Mouse (Mus musculus) E14TG2a.4 (cell line): ENCODE data around the gene Suv39h2.

Experiments used
- H3K27me3 ChIP-seq: 2 replicates; pipeline ENCODE4 v1.6.1; 2014; ENCODE audit warnings: low read length, control low read depth; ENCODE audit not compliant: insufficient read depth
- H3K36me3 ChIP-seq: 2 replicates; pipeline ENCODE4 v1.6.1; 2014; ENCODE audit warnings: low read length, control low read depth; ENCODE audit not compliant: insufficient read depth
- H3K4me1 ChIP-seq: replicated peaks from 2 replicates; pipeline ENCODE4 v1.6.1; 2014; ENCODE audit warnings: low read depth, low read length, control low read depth
- H3K4me3 ChIP-seq: replicated peaks from 2 replicates; pipeline ENCODE4 v1.5.1; 2014; ENCODE audit warnings: mild to moderate bottlenecking, low read length
- H3K9me3 ChIP-seq: 2 replicates; pipeline ENCODE4 v1.6.1; 2014; ENCODE audit warnings: low read length, control low read depth
- CTCF ChIP-seq: conservative IDR thresholded peaks from 2 replicates; pipeline ENCODE4 v1.5.1; 2014; ENCODE audit warnings: low read length
- NANOG ChIP-seq: IDR thresholded peaks from 2 replicates; pipeline ENCODE4 v1.6.1; 2014; ENCODE audit warnings: borderline replicate concordance, low read length, mixed read lengths
- POU5F1 ChIP-seq: IDR thresholded peaks from 2 replicates; pipeline ENCODE4 v1.6.1; 2014; ENCODE audit warnings: low read length, borderline replicate concordance

Gene Suv39h2

DNA sequence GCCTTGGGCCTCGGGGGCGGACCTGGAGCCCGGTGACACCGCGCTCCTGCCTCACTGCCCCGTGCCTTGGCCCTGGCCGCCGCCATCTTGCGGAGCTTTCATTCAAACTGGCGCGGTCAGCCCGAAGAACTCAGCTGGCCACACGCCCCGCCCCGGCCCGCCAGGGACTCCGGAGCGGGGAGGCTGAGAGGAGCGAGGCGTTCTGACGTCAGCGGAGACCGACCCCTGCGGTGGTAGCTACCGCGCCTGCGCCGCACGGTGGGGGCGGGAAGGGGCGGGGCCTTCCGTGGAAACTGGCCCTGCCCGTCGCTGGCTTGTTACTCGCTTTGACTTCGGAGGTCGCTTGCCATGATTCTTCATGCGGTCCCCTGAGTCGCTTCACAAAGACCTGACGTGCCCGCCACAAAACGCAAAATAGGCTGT is at the start of gene Suv39h2:
Suv39h2 (minus strand) TSS at position 171 of the 423 bp plus-strand sequence.
- peaks cover 25% of the 10 kb centered on the region for H3K36me3 ChIP-seq
- TF ChIP-seq CTCF (no peak), NANOG (no peak)
- H3K4me3 ChIP-seq, result peak within 1 kb of the TSS; percentile 93
- H3K27me3 ChIP-seq, result peaks cover 9% of the 10 kb centered on the region
- peaks cover 21% of the 10 kb centered on the region for H3K4me1 ChIP-seq
- peaks cover 4% of the 10 kb centered on the region; the same call in 1 of the 2 replicates for H3K9me3 ChIP-seq

DNA sequence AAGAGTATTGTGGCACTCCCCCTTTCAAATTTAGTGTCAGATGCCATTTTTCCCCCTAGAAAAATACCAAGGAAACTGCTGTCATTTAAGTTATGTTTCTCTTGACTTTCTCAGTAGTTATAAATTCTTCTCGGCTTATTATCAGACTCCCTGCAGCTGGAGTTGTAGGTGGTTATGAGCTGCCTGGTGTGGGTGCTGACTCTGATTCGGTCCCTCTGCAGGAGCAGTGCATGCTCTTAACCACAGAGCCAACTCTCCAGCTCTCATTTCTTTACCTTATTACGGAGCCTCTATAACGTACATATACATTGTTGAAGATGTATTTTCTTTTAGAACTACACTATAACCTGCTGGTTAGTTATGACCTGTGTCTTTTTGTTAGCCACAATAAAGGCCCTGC is 47.7 kb upstream of the Suv39h2 start:
- H3K4me1 ChIP-seq, result no peaks in the 10 kb centered on the region
- H3K27me3 ChIP-seq, result peaks cover 2% of the 10 kb centered on the region; the same call in 1 of the 2 replicates
- no peaks in the 10 kb centered on the region for H3K9me3 ChIP-seq
- TF ChIP-seq POU5F1, result no peak
- TF ChIP-seq NANOG, result no peak
- no peak for TF ChIP-seq CTCF
- H3K4me3 ChIP-seq, result no peak overlapping the region
- H3K36me3 ChIP-seq, result no peaks in the 10 kb centered on the region

- Histone ChIP-seq H3K9me3 (no peaks in the 10 kb centered on the region), H3K4me1 (peaks cover 34% of the 10 kb centered on the region), H3K4me3 (peak within 1 kb of the TSS; percentile 99), H3K36me3 (peaks cover 36% of the 10 kb centered on the region), H3K27me3 (no peaks in the 10 kb centered on the region)
- TF ChIP-seq CTCF (no peak), NANOG (no peak), POU5F1 (no peak)
Observed at GRCm38 (mm10) chr2:3512552-3513454, 38.0 kb upstream of the Suv39h2 start, which contains the start of the genes Gm45902, Hspa14 and Cdnf. Gm45902 (minus strand) TSS chr2:3512790. Hspa14 (minus strand) TSS chr2:3512814. Cdnf (plus strand) TSS chr2:3513030.

DNA sequence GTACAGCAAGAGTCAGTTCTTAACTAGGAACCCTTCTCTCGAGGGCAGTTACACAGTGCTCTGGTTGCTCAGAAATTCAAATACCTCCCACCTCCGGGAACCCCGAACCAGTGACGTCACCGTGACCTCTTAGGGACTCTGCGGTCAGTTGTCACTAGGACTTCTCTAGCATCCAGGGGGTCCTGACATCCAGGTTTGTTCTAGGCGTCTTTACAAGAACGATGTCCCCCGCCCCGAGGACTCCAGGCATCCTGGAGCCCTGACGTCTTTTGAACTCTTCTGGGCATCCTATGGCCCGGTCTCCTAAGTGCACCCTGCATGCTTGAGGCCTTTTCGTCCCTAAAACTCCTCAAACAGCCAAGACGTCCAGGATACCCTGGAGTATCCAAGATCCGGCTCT is 37.2 kb upstream of the Suv39h2 start:
- Histone ChIP-seq H3K4me3 (peak overlapping the region; percentile 99), H3K36me3 (peaks cover 44% of the 10 kb centered on the region), H3K4me1 (peaks cover 36% of the 10 kb centered on the region), H3K27me3 (no peaks in the 10 kb centered on the region), H3K9me3 (no peaks in the 10 kb centered on the region)
- TF ChIP-seq CTCF (no peak), POU5F1 (no peak), NANOG (no peak)

DNA sequence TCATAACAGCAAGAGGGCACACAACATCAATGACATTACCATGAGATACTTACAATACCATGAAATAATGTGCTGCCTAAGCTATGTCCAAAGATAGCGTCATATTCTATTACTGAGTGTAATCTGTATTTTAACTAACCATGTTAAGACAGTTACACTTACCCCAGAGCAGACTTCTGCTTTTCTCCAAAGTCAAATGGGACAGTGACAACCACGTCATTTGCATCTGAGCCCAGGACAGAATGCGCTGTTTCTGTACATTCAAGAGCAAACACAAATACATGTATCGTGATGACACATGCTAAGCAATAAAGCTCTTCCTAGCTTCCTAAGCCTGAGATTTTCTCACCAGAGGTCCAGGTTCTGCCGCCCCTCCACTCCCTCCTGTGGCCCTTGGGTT is 26.1 kb upstream of the Suv39h2 start:
- Histone ChIP-seq H3K9me3 (no peaks in the 10 kb centered on the region), H3K4me3 (no peak overlapping the region), H3K36me3 (peaks cover 93% of the 10 kb centered on the region), H3K4me1 (peaks cover 30% of the 10 kb centered on the region), H3K27me3 (no peaks in the 10 kb centered on the region)
- no peak for TF ChIP-seq POU5F1
- TF ChIP-seq NANOG, result no peak
- no peak for TF ChIP-seq CTCF

GRCm38 (mm10) chr2:3499543-3499942 is 24.7 kb upstream of the Suv39h2 start:
- no peak overlapping the region for H3K4me3 ChIP-seq
- no peaks in the 10 kb centered on the region for H3K9me3 ChIP-seq
- no peaks in the 10 kb centered on the region for H3K27me3 ChIP-seq
- no peak for TF ChIP-seq CTCF
- no peak for TF ChIP-seq NANOG
- no peak for TF ChIP-seq POU5F1
- H3K36me3 ChIP-seq, result peaks cover 93% of the 10 kb centered on the region
- peaks cover 17% of the 10 kb centered on the region for H3K4me1 ChIP-seq

- TF ChIP-seq CTCF (no peak), NANOG (no peak), POU5F1 (no peak)
- peaks cover 90% of the 10 kb centered on the region for H3K36me3 ChIP-seq
- no peaks in the 10 kb centered on the region for H3K9me3 ChIP-seq
- H3K4me1 ChIP-seq, result 0 out of 2 replicates have a peak, but pooled peaks cover under 1% of the 10 kb centered on the region
- H3K4me3 ChIP-seq, result no peak overlapping the region
- no peaks in the 10 kb centered on the region for H3K27me3 ChIP-seq
Observed at GRCm38 (mm10) chr2:3493833-3494409, 19.1 kb upstream of the Suv39h2 start.

DNA sequence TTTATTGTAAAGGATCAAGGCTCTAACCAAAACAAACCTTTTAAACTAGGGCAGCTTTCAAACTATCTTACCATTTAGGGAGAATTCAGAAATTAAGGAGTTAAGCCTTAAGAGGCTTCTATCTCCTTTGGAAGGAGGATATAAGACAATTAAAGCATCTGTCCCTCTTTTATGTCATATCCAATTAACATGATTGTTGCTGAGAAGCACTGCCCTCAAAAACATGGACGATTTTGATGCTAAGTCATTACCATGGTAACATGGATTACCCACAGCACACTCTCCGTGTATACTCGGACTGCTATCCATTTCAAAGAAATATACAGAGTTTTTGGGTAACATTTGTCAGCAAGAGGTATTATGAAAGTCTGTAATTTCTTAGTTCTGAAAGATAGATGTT is 15.0 kb upstream of the Suv39h2 start:
- no peak overlapping the region for H3K4me3 ChIP-seq
- TF ChIP-seq NANOG (no peak), CTCF (no peak), POU5F1 (no peak)
- H3K4me1 ChIP-seq, result no peaks in the 10 kb centered on the region
- peaks cover 54% of the 10 kb centered on the region for H3K36me3 ChIP-seq
- no peaks in the 10 kb centered on the region for H3K9me3 ChIP-seq
- no peaks in the 10 kb centered on the region for H3K27me3 ChIP-seq

GRCm38 (mm10) chr2:3480239-3480638 is 5.4 kb upstream of the Suv39h2 start:
- Histone ChIP-seq H3K4me3 (no peak overlapping the region), H3K27me3 (peaks cover 9% of the 10 kb centered on the region), H3K9me3 (peaks cover 4% of the 10 kb centered on the region; the same call in 1 of the 2 replicates), H3K36me3 (peaks cover 4% of the 10 kb centered on the region; the same call in 1 of the 2 replicates), H3K4me1 (peaks cover 8% of the 10 kb centered on the region)
- TF ChIP-seq POU5F1 (no peak), CTCF (0 out of 2 replicates have a peak, but pooled peaks have one; percentile 6)
